Mouse (Mus musculus) olfactory bulb, adult 2 months (tissue): ENCODE measurements at regions not wholly inside any gene's neighbourhood (a gene's known extent, or its start where the extent isn't known, plus 50 kb on each side); places are given as distances from the start of the nearest gene placed in this dataset.

Source experiments
- H3K27ac ChIP-seq: fragments of 200-500 bp; 2 replicates; pipeline ENCODE4 v1.5.1; 2012; ENCODE audit warnings: low read depth, low read length; ENCODE audit not compliant: insufficient read depth
- H3K4me1 ChIP-seq: fragments of 200-500 bp; 2 replicates; pipeline ENCODE4 v1.6.1; 2012; ENCODE audit warnings: low read length; ENCODE audit not compliant: control insufficient read depth, insufficient read depth
- H3K4me3 ChIP-seq: fragments of 200-500 bp; 2 replicates; pipeline ENCODE4 v1.5.1; 2012; ENCODE audit warnings: mild to moderate bottlenecking, low read depth, low read length, moderate library complexity; ENCODE audit not compliant: insufficient read depth
- CTCF ChIP-seq: fragments of 200-500 bp; IDR thresholded peaks from 2 replicates; pipeline ENCODE4 v1.5.1; 2012; ENCODE audit warnings: low read depth, mild to moderate bottlenecking, low read length, moderate library complexity; ENCODE audit not compliant: insufficient read depth
- POLR2A ChIP-seq: fragments of 200-500 bp; IDR thresholded peaks from 2 replicates; pipeline ENCODE4 v1.6.1; 2012; ENCODE audit warnings: mild to moderate bottlenecking, low read depth, low read length, moderate library complexity; ENCODE audit not compliant: insufficient read depth
- WGBS: fragments of 180-500 bp; shearing (Covaris S2); methylation state at CpG from one replicate; pipeline ENCODE4 v1.1.7; 2018; 5-methylcytosine and 5-hydroxymethylcytosine counted together

DNA sequence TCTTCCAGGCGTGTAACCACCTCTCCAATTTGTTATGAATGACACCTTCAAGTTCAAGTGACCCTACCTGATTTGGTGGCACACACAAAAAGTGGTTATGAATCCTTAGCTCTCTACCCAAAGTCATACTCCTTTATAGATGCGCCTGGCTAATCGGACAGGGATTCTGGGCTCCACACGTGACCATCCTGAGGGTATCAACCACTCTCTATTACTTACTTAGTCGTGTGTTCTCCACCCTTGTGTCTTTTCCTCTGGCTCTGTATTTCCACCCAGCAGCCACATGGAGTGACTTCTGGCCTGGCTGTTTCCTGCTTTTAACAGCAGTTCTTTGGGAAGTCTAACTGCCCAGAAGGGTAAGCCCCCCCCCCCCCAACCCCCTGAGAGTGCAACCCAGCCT, 127.4 kb upstream of the Klf14 start:
- no peak overlapping the region for H3K4me3 ChIP-seq
- TF ChIP-seq POLR2A (no peak), CTCF (no peak)
- no peak overlapping the region for H3K27ac ChIP-seq
- 82% methylated on average over 5 of the region's 5 CpGs for WGBS
- H3K4me1 ChIP-seq: peaks cover 53% of the 10 kb centered on the region

GRCm38 (mm10) chr6:31086798-31087360, 128.0 kb upstream of the Klf14 start:
- H3K4me3 ChIP-seq: no peak overlapping the region
- peaks cover 55% of the 10 kb centered on the region for H3K4me1 ChIP-seq
- whole genome bisulfite sequencing: 79% methylated on average over 7 of the region's 7 CpGs
- TF ChIP-seq POLR2A (no peak), CTCF (no peak)
- H3K27ac ChIP-seq: no peak overlapping the region

DNA sequence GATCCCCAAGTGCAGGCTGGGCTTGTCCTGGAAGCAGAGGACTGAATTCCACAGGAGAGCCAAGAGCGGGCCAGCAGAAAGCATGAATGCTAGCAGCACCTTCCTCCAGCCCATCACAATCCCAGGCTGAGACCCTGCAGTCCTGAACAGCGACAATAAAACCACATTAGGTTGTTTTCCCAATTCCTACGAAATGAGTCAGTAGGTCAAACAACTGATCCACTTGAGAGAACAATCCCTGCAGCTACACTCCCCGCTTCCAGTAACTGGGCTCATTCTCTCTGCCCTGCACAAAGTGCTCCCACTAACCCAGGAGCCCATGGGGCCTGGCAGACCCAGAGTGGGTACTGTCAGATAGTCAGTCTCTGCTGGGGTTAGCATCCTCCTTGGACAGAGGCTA, 128.6 kb upstream of the Klf14 start:
- H3K27ac ChIP-seq: no peak overlapping the region
- 63% methylated on average over 4 of the region's 4 CpGs for WGBS

GRCm38 (mm10) chr6:31088147-31088972, 129.5 kb upstream of the Klf14 start:
- TF ChIP-seq CTCF: no peak
- TF ChIP-seq POLR2A: no peak
- WGBS: 10% methylated on average over 18 of the region's 18 CpGs
- Histone ChIP-seq H3K27ac (peak overlapping the region; percentile 49; the same call in 1 of the 2 replicates), H3K4me1 (peaks cover 44% of the 10 kb centered on the region), H3K4me3 (0 out of 2 replicates have a peak overlapping the region, but pooled peaks have one; percentile 8)

More for the DNA sequence above, 128.6 kb upstream of the Klf14 start:
- TF ChIP-seq POLR2A (no peak), CTCF (no peak)
- Histone ChIP-seq H3K4me1 (peaks cover 48% of the 10 kb centered on the region), H3K4me3 (no peak overlapping the region)

GRCm38 (mm10) chr6:31088973-31089368, 130.1 kb upstream of the Klf14 start:
- WGBS: 8% methylated on average over 5 of the region's 5 CpGs
- TF ChIP-seq CTCF: no peak
- TF ChIP-seq POLR2A: no peak
- peaks cover 44% of the 10 kb centered on the region for H3K4me1 ChIP-seq
- peak overlapping the region; percentile 49; the same call in 1 of the 2 replicates for H3K27ac ChIP-seq
- 0 out of 2 replicates have a peak overlapping the region, but pooled peaks have one; percentile 8 for H3K4me3 ChIP-seq

GRCm38 (mm10) chr6:31090288-31090687, 131.4 kb upstream of the Klf14 start:
- WGBS: 90% methylated on average over 6 of the region's 6 CpGs
- Histone ChIP-seq H3K27ac (no peak overlapping the region), H3K4me3 (no peak overlapping the region), H3K4me1 (peaks cover 44% of the 10 kb centered on the region)
- TF ChIP-seq CTCF (no peak), POLR2A (no peak)

DNA sequence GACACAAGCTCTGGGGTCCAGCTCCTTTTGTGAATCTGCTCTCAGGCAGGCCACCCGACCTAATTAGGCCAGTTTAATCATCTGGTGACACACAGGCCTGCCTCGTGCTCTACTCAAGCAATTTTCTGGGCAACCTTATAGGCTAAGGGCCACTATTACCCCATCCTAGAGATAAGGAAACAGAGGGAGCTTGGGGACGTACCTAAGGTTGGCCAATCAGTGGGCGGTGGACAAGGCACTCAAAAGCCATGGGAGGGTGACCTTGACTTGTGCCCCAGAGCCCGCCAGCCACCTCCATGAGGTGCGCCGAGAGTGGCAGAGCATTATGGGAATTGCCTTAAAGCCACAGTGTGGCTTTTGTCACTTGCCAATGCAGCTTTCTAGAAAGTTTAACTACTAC, 131.9 kb upstream of the Klf14 start:
- no peak overlapping the region for H3K4me3 ChIP-seq
- TF ChIP-seq POLR2A: no peak
- TF ChIP-seq CTCF: no peak
- no peak overlapping the region for H3K27ac ChIP-seq
- H3K4me1 ChIP-seq: peaks cover 44% of the 10 kb centered on the region
- 83% methylated on average over 7 of the region's 7 CpGs for WGBS

GRCm38 (mm10) chr6:31092324-31092723, 133.4 kb upstream of the Klf14 start:
- Histone ChIP-seq H3K27ac (no peak overlapping the region), H3K4me3 (no peak overlapping the region), H3K4me1 (peaks cover 48% of the 10 kb centered on the region)
- TF ChIP-seq POLR2A (no peak), CTCF (no peak)
- 74% methylated on average over 6 of the region's 6 CpGs for WGBS

- Histone ChIP-seq H3K4me3 (no peak overlapping the region), H3K27ac (no peak overlapping the region), H3K4me1 (peaks cover 47% of the 10 kb centered on the region)
- 60% methylated on average over 5 of the region's 5 CpGs for WGBS
- TF ChIP-seq CTCF: no peak
- TF ChIP-seq POLR2A: no peak
These were observed 133.9 kb upstream of the Klf14 start for GRCm38 (mm10) chr6:31092760-31093159.
